Mouse (Mus musculus) heart, adult 11 months (tissue): ENCODE results near the gene Igflr1.

ENCODE experiments used
- DNase-seq: peaks from one replicate; pipeline ENCODE4 v3.0.0; 2022

Gene Igflr1

DNA sequence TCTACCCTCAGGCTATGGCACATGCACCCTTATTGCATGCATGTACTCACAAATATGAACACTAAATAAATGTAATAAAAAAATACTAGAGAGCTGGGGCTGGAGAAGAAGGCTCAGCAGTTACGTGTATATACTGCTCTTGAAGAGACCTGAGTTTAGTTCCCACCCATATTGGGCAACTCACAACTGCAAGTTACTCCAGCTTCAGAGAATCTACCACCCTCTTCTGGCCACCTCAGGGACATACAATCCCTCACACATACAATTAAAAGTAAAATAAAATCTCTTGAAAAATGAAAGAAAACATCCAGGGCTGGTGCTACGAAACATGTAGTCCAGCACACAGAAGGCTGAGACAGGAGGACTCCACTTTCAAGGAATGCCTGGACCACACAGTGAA is 49.2 kb downstream of the Igflr1 start:
- DNase-seq = no peak

DNA sequence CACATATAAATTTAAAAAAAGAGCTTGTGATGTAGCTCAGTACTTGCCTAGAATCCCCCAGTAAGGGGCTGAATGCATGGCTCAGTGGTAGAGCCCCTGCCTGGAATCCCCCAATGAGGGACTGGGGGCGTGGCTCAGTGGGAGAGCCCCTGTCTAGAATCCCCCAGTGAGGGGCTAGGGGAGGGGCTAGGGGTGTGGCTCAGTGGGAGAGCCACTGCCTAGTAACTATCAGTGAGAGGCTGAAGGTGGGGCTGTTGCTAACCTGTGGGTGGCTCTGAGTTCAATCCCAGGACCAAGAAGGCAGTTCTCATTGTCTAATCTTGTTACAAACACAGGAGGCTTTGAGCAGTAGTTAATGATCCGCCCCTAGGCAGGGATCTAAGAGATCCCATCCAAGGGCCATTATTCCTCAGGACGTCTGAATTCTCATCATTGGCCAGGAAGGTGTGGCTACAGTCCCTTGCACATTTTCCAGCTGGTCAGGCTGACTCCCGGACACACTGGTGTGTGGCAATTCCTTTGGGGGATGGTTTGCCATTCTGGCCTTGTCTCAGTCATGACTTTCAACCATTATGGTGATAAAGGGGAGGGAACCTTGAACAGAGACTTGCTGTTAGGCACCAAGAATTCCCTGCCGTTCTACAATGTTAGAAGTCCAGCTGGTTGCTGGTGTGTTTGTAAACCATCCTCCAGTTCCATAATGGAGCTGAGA is 50.0 kb downstream of the Igflr1 start:
- no peak for DNase-seq
